Mouse (Mus musculus) hindbrain, embryonic 16.5 days (tissue): Measurements from ENCODE around the gene Tpi1. TPM values are rescaled to one million over a fixed set of nuclear protein-coding genes. Genes with fewer than 3 reads are reported as not detected.
A peak's percentile ranks its signal among the peaks of the same experiment; 100 is the strongest.

Experiments
- ATAC-seq: fragments of 200-750 bp; cut with Nextera tagmentation; 2 replicates; pipeline ENCODE4 v1.8.0; 2017; ENCODE audit warnings: moderate TSS enrichment, moderate library complexity
- H3K27ac ChIP-seq: fragments of 300-500 bp; sonication (generic); 2 replicates; pipeline ENCODE4 v1.5.1; 2014; ENCODE audit warnings: low read depth, mild to moderate bottlenecking, control low read depth, low read length, moderate library complexity
- H3K27me3 ChIP-seq: fragments of 300-500 bp; sonication (generic); replicated peaks from 2 replicates; pipeline ENCODE4 v1.6.1; 2014; ENCODE audit warnings: low read length; ENCODE audit not compliant: control insufficient read depth, insufficient read depth
- H3K36me3 ChIP-seq: fragments of 300-500 bp; sonication (generic); 2 replicates; pipeline ENCODE4 v1.6.1; 2014; ENCODE audit warnings: mild to moderate bottlenecking, low read length, moderate library complexity, mixed read lengths; ENCODE audit not compliant: control insufficient read depth, insufficient read depth
- H3K4me1 ChIP-seq: fragments of 300-500 bp; sonication (generic); 2 replicates; pipeline ENCODE4 v1.6.1; 2014; ENCODE audit warnings: low read depth, low read length; ENCODE audit not compliant: control insufficient read depth, insufficient read depth
- H3K4me2 ChIP-seq: fragments of 300-500 bp; sonication (generic); 2 replicates; pipeline ENCODE4 v1.6.1; 2014; ENCODE audit warnings: mild to moderate bottlenecking, low read length, control low read depth, moderate library complexity
- H3K4me3 ChIP-seq: fragments of 300-500 bp; sonication (generic); 2 replicates; pipeline ENCODE4 v1.5.1; 2014; ENCODE audit warnings: mild to moderate bottlenecking, low read length, control low read depth, moderate library complexity
- H3K9ac ChIP-seq: fragments of 300-500 bp; sonication (generic); 2 replicates; pipeline ENCODE4 v1.6.1; 2014; ENCODE audit warnings: low read depth, mild to moderate bottlenecking, control low read depth, low read length, moderate library complexity
- H3K9me3 ChIP-seq: fragments of 300-500 bp; sonication (generic); 2 replicates; pipeline ENCODE4 v1.6.1; 2014; ENCODE audit warnings: mild to moderate bottlenecking, low read length, moderate library complexity; ENCODE audit not compliant: control insufficient read depth
- WGBS: fragments of 180-500 bp; shearing (Covaris S2); extraction: QIAGEN DNeasy Blood & Tissue Kit; methylation state at CpG from one replicate; pipeline ENCODE4 v1.1.7; 2014; 5-methylcytosine and 5-hydroxymethylcytosine counted together
- polyA plus RNA-seq: library from polyadenylated mRNA; unstranded; fragments of >200 nt; fragmentation: Nextera tagmentation; extraction: Ambion mirVana; gene quantifications from 2 replicates; pipeline ENCODE4 v1.2.1, GENCODE M21; 2015

Tpi1 gene
- polyA plus RNA-seq, 1 experiment from 2014 or later = 601 TPM

GRCm38 (mm10) chr6:124770511-124770910 lies 43.6 kb downstream of the Tpi1 start:
- Histone ChIP-seq H3K4me1 (peaks cover 20% of the 10 kb centered on the region), H3K27me3 (no peaks in the 10 kb centered on the region), H3K27ac (no peak overlapping the region), H3K36me3 (0 out of 2 replicates have a peak, but pooled peaks cover 2% of the 10 kb centered on the region), H3K9ac (no peak overlapping the region), H3K4me3 (no peak overlapping the region), H3K4me2 (no peak overlapping the region), H3K9me3 (no peaks in the 10 kb centered on the region)
- ATAC-seq = no peak
- 86% methylated on average over 15 of the region's 15 CpGs for WGBS

- Histone ChIP-seq H3K9ac (peak overlapping the region; percentile 84), H3K4me1 (peaks cover 20% of the 10 kb centered on the region), H3K4me2 (peak overlapping the region; percentile 82), H3K27ac (peak overlapping the region; percentile 75), H3K36me3 (0 out of 2 replicates have a peak, but pooled peaks cover 2% of the 10 kb centered on the region), H3K27me3 (no peaks in the 10 kb centered on the region), H3K4me3 (peak overlapping the region; percentile 63), H3K9me3 (no peaks in the 10 kb centered on the region)
- ATAC-seq = no peak
- WGBS = 55% methylated on average over 7 of the region's 7 CpGs
These were observed 44.1 kb downstream of the Tpi1 start for GRCm38 (mm10) chr6:124770013-124770412.

- no peaks in the 10 kb centered on the region for H3K9me3 ChIP-seq
- peak within 1 kb of the TSS; percentile 82 for H3K4me2 ChIP-seq
- H3K36me3 ChIP-seq = 0 out of 2 replicates have a peak, but pooled peaks cover 2% of the 10 kb centered on the region
- peak within 1 kb of the TSS; percentile 75 for H3K27ac ChIP-seq
- ATAC-seq = peak; percentile 88
- peak within 1 kb of the TSS; percentile 84 for H3K9ac ChIP-seq
- no peaks in the 10 kb centered on the region for H3K27me3 ChIP-seq
- under 1% methylated on average over 49 of the region's 54 CpGs for WGBS
- peak within 1 kb of the TSS; percentile 63 for H3K4me3 ChIP-seq
- H3K4me1 ChIP-seq = peaks cover 20% of the 10 kb centered on the region
These were observed 44.9 kb downstream of the Tpi1 start, which contains the start of gene Eno2 for GRCm38 (mm10) chr6:124769101-124769765. TSS of gene Eno2 (minus strand) at chr6:124769673.

GRCm38 (mm10) chr6:124768704-124769044 lies 45.4 kb downstream of the Tpi1 start:
- Histone ChIP-seq H3K4me1 (peaks cover 20% of the 10 kb centered on the region), H3K9ac (peak overlapping the region; percentile 84), H3K27me3 (no peaks in the 10 kb centered on the region), H3K4me2 (peak overlapping the region; percentile 82), H3K4me3 (peak overlapping the region; percentile 63), H3K9me3 (no peaks in the 10 kb centered on the region), H3K36me3 (0 out of 2 replicates have a peak, but pooled peaks cover 2% of the 10 kb centered on the region), H3K27ac (peak overlapping the region; percentile 75)
- 5% methylated on average over 9 of the region's 9 CpGs for WGBS
- peak; percentile 12 for ATAC-seq

- peaks cover 20% of the 10 kb centered on the region for H3K4me1 ChIP-seq
- H3K27me3 ChIP-seq = no peaks in the 10 kb centered on the region
- 22% methylated on average over 19 of the region's 19 CpGs for WGBS
- H3K27ac ChIP-seq = peak overlapping the region; percentile 75
- H3K4me2 ChIP-seq = peak overlapping the region; percentile 82
- peak overlapping the region; percentile 84 for H3K9ac ChIP-seq
- H3K4me3 ChIP-seq = peak overlapping the region; percentile 63
- H3K36me3 ChIP-seq = 0 out of 2 replicates have a peak, but pooled peaks cover 2% of the 10 kb centered on the region
- peak; percentile 40 for ATAC-seq
- H3K9me3 ChIP-seq = no peaks in the 10 kb centered on the region
These were observed 46.0 kb downstream of the Tpi1 start for GRCm38 (mm10) chr6:124767920-124768703.

- Histone ChIP-seq H3K27me3 (no peaks in the 10 kb centered on the region), H3K9me3 (no peaks in the 10 kb centered on the region), H3K9ac (peak overlapping the region; percentile 84), H3K4me2 (peak overlapping the region; percentile 82), H3K4me3 (peak overlapping the region; percentile 63), H3K36me3 (0 out of 2 replicates have a peak, but pooled peaks cover 2% of the 10 kb centered on the region), H3K4me1 (peaks cover 20% of the 10 kb centered on the region), H3K27ac (0 out of 2 replicates have a peak overlapping the region, but pooled peaks have one; percentile 39)
- ATAC-seq = no peak
- WGBS = 39% methylated on average over 4 of the region's 4 CpGs
These were observed 46.6 kb downstream of the Tpi1 start for GRCm38 (mm10) chr6:124767536-124767919.

GRCm38 (mm10) chr6:124765951-124766350 lies 48.1 kb downstream of the Tpi1 start:
- Histone ChIP-seq H3K27me3 (no peaks in the 10 kb centered on the region), H3K36me3 (0 out of 2 replicates have a peak, but pooled peaks cover 2% of the 10 kb centered on the region), H3K9ac (no peak overlapping the region), H3K4me3 (no peak overlapping the region), H3K27ac (no peak overlapping the region), H3K4me1 (peaks cover 20% of the 10 kb centered on the region), H3K9me3 (no peaks in the 10 kb centered on the region), H3K4me2 (no peak overlapping the region)
- 83% methylated on average over 7 of the region's 7 CpGs for WGBS
- no peak for ATAC-seq
